Mouse (Mus musculus) midbrain, embryonic 12.5 days (tissue): ENCODE data around the gene Kdm1b. TPM values are rescaled to one million over a fixed set of nuclear protein-coding genes. Genes with fewer than 3 reads are reported as not detected.

Experiments used
- ATAC-seq: fragments of 200-750 bp; cut with Nextera tagmentation; 2 replicates; pipeline ENCODE4 v1.8.0; 2017; ENCODE audit warnings: low read depth, moderate TSS enrichment, moderate library complexity; ENCODE audit not compliant: low FRiP score
- H3K27ac ChIP-seq: fragments of 300-500 bp; sonication (generic); replicated peaks from 2 replicates; pipeline ENCODE4 v1.5.1; 2016; ENCODE audit warnings: mild to moderate bottlenecking
- H3K27me3 ChIP-seq: fragments of 300-500 bp; sonication (generic); 2 replicates; pipeline ENCODE4 v1.6.1; 2016; ENCODE audit warnings: mild to moderate bottlenecking
- H3K36me3 ChIP-seq: fragments of 300-500 bp; sonication (generic); 2 replicates; pipeline ENCODE4 v1.6.1; 2016
- H3K4me1 ChIP-seq: fragments of 300-500 bp; sonication (generic); 2 replicates; pipeline ENCODE4 v1.6.1; 2016
- H3K4me2 ChIP-seq: fragments of 300-500 bp; sonication (generic); replicated peaks from 2 replicates; pipeline ENCODE4 v1.6.1; 2016; ENCODE audit warnings: mild to moderate bottlenecking, moderate library complexity
- H3K4me3 ChIP-seq: fragments of 300-500 bp; sonication (generic); 2 replicates; pipeline ENCODE4 v1.5.1; 2016; ENCODE audit warnings: mild to moderate bottlenecking
- H3K9ac ChIP-seq: fragments of 300-500 bp; sonication (generic); replicated peaks from 2 replicates; pipeline ENCODE4 v1.6.1; 2016; ENCODE audit warnings: mild to moderate bottlenecking, moderate library complexity
- H3K9me3 ChIP-seq: fragments of 300-500 bp; sonication (generic); 2 replicates; pipeline ENCODE4 v1.6.1; 2016; ENCODE audit warnings: mild to moderate bottlenecking
- WGBS: fragments of 180-500 bp; shearing (Covaris S2); methylation state at CpG from one replicate; pipeline ENCODE4 v1.1.7; 2016; 5-methylcytosine and 5-hydroxymethylcytosine counted together
- polyA plus RNA-seq: library from polyadenylated mRNA; unstranded; fragments of >200 nt; fragmentation: Nextera tagmentation; extraction: Ambion mirVana; gene quantifications from 2 replicates; pipeline ENCODE4 v1.2.1, GENCODE M21; 2016

Kdm1b gene
- 22.0 TPM in 2 replicates for polyA plus RNA-seq

DNA sequence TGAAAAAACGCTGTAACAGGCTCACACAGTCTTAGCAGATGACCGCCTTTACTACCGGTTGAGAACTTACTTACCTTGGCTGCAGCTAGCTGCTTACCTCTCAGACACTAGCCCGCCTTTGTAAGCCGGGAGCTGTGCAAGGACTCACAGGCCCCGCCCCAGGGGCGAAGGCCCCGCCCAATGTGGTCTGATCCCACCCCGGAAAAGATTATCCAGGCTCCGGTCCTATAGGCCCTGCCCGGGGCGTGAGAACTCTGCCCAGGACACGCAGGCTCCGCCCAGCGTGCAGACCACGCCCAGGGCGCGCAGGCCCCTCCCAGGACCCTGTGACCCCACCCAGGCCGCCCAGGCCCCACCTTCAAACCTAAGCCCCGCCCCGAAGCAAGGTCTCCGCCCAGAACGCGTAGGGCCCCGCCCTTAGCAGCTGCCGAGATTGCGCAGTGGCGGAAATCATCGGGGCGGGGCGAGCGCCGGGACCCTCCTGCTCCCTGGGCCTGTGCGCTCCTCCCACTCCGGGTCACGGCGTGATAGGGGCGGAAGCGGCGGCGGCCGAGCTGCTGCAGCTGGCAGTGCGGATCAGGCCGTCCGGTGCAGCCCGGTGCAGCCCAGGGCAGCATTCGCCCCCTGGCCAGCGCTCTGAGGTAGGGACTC is at the start of gene Kdm1b:
TSS of gene Kdm1b (plus strand) at position 470 of the 651 bp plus-strand sequence.
- H3K9ac ChIP-seq = peak within 1 kb of the TSS; percentile 80
- under 1% methylated on average over 48 of the region's 48 CpGs for WGBS
- peak; percentile 96 for ATAC-seq

DNA sequence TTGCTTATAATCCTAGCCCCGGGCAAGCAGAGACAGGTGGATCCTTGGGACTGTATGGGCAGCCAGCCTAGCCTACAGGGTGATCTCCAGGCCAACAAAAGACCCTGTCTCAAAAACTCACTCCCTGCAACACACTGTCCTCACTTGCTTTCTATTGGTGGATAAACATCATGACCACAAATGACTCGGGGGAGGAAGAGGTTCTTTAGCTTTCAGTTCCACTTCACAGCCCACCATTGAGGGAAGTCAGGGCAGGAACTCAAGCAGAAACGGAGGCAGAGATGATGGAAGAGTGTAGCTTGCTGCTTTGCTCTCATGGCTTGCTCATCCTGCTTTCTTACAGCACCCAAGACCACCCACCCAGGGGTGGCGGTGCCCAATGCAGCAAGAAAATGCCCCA is 45.9 kb upstream of the Kdm1b start:
- no peak for ATAC-seq
- 65% methylated on average over 4 of the region's 4 CpGs for WGBS
- no peaks in the 10 kb centered on the region for H3K27me3 ChIP-seq
- no peak overlapping the region for H3K4me3 ChIP-seq
- H3K9ac ChIP-seq = no peak overlapping the region
- no peaks in the 10 kb centered on the region for H3K9me3 ChIP-seq
- H3K4me1 ChIP-seq = no peaks in the 10 kb centered on the region
- no peak overlapping the region for H3K4me2 ChIP-seq
- H3K27ac ChIP-seq = no peak overlapping the region
- no peaks in the 10 kb centered on the region for H3K36me3 ChIP-seq

More for the DNA sequence above, at the start of gene Kdm1b:
- Histone ChIP-seq H3K9me3 (no peaks in the 10 kb centered on the region), H3K36me3 (peaks cover 3% of the 10 kb centered on the region; the same call in 1 of the 2 replicates), H3K27ac (peak within 1 kb of the TSS; percentile 75), H3K27me3 (no peaks in the 10 kb centered on the region), H3K4me2 (peak within 1 kb of the TSS; percentile 93), H3K4me3 (peak within 1 kb of the TSS; percentile 77), H3K4me1 (peaks cover 14% of the 10 kb centered on the region)

DNA sequence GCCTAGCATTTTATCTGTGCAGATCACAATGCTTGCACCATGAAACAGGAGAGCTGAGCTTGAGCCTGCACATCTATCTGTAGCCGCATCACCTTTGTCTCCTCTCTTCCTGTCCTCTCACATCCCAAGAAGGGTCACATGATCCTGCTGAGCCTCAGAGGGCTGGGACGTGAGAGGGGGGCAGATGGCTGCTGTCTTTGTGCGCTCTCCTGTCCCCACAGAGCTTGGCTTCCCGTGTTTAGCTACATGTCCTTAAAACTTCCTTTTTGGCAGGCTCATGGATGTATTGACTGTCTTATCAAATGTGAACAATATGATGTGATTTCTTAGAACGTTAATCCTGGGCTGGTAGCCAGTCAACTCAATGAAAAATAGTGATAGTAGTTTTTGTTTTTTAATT is 43.8 kb upstream of the Kdm1b start:
- no peaks in the 10 kb centered on the region for H3K36me3 ChIP-seq
- H3K4me1 ChIP-seq = no peaks in the 10 kb centered on the region
- no peak overlapping the region for H3K9ac ChIP-seq
- H3K27me3 ChIP-seq = no peaks in the 10 kb centered on the region
- H3K4me3 ChIP-seq = no peak overlapping the region
- H3K4me2 ChIP-seq = no peak overlapping the region
- no peak overlapping the region for H3K27ac ChIP-seq
- WGBS = 57% methylated on average over 5 of the region's 5 CpGs
- H3K9me3 ChIP-seq = no peaks in the 10 kb centered on the region
- no peak for ATAC-seq

DNA sequence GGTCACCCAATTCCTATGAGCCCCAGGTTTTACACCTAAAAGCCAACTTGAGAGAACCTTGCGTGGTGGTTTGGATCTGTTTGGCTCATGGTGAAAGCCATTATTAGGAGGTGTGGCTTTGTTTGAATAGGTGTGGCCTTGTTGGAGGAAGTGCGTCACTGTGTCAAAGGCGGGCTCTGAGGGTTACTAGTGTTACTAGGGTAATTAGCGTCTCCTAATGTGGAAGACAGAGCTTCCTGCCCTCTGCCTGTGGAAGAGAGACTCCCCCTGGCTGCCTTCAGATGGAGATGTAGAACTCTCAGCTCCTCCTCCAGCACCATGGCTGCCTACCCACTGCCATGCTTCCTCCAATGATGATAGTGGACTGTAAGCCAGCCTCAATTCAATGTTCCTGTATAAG is 41.7 kb upstream of the Kdm1b start:
- no peak overlapping the region for H3K4me3 ChIP-seq
- no peaks in the 10 kb centered on the region for H3K9me3 ChIP-seq
- H3K4me2 ChIP-seq = no peak overlapping the region
- H3K27me3 ChIP-seq = no peaks in the 10 kb centered on the region
- WGBS = 94% methylated on average over 4 of the region's 4 CpGs
- ATAC-seq = no peak
- no peaks in the 10 kb centered on the region for H3K36me3 ChIP-seq
- no peaks in the 10 kb centered on the region for H3K4me1 ChIP-seq
- no peak overlapping the region for H3K9ac ChIP-seq
- H3K27ac ChIP-seq = no peak overlapping the region

DNA sequence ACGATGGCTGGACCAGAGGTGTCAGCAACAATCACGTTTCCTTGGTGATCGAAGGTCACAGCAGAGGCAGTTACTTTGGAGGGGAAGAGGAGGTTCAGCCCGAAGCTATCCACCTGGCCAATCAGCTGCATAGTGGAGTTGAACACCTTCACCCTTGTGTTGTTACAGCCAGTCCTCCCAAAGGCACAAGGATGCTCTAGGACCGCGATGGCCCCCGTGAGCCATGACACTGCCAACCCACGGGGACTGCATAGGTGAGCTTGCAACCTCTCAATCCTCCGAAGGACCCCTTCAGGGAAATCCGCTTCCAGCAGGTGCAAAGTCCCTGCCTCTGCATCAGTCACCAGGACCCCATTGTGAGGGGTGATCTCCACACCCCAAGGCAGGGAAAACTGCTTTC is 29.6 kb upstream of the Kdm1b start:
- H3K4me3 ChIP-seq = peak overlapping the region; percentile 62
- peak overlapping the region; percentile 50; the same call in 1 of the 2 replicates for H3K9ac ChIP-seq
- peaks cover 23% of the 10 kb centered on the region for H3K9me3 ChIP-seq
- peaks cover 29% of the 10 kb centered on the region for H3K27me3 ChIP-seq
- H3K4me2 ChIP-seq = peak overlapping the region; percentile 72
- H3K36me3 ChIP-seq = no peaks in the 10 kb centered on the region
- H3K27ac ChIP-seq = no peak overlapping the region
- WGBS = 65% methylated on average over 10 of the region's 10 CpGs
- ATAC-seq = no peak; the same call in 1 of the 2 replicates
- H3K4me1 ChIP-seq = peaks cover 16% of the 10 kb centered on the region; the same call in 1 of the 2 replicates

DNA sequence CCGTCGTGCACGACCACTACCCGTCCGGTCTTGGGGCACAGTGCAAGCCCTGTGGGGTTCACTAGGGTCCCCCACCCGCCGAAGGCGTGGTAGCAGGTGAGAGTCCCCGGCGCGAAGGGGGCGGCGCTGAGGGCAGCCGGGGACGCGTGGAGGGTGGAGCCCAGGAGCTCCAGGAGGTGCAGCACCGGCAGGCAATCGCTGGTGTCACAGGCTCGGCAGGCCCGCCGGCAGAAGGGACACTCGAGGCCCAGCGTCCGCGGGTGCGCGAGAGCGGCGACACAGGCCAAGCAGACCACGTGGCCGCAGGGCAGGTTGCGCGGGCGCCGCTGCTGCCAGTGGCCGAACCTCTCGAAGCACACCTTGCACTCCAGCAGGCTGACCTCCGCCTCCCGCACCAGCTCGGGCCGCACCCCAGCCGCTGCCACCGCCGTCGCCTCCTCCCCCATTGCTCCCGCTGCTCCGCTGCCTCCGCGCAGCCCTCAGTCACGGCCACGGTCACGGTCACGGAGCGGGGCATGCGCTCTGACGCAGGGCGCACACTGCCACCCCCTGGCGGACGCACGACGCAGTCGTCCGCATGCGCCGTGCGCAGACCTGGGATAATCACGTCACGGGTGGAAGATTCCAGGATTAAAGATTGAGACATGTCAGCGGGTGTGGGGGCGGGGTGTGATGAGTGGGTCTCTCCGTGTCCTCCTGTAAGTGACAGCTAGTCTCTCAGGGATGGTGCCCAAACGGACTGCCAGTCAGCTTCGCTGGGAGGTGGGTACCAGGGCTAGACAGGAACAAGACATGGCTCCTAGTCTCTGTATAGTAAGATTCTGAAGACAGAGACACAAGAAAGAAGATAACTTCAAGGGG is 28.7 kb upstream of the Kdm1b start, which contains the start of gene Nhlrc1:
TSS of gene Nhlrc1 (minus strand) at position 517 of the 861 bp plus-strand sequence.
- Histone ChIP-seq H3K4me3 (peak within 1 kb of the TSS; percentile 62), H3K4me1 (peaks cover 16% of the 10 kb centered on the region; the same call in 1 of the 2 replicates), H3K9me3 (peaks cover 21% of the 10 kb centered on the region), H3K36me3 (no peaks in the 10 kb centered on the region), H3K9ac (peak within 1 kb of the TSS; percentile 50), H3K27ac (no peak within 1 kb of the TSS), H3K4me2 (peak within 1 kb of the TSS; percentile 72), H3K27me3 (peaks cover 29% of the 10 kb centered on the region)
- ATAC-seq = peak; percentile 86
- WGBS = 3% methylated on average over 56 of the region's 73 CpGs

DNA sequence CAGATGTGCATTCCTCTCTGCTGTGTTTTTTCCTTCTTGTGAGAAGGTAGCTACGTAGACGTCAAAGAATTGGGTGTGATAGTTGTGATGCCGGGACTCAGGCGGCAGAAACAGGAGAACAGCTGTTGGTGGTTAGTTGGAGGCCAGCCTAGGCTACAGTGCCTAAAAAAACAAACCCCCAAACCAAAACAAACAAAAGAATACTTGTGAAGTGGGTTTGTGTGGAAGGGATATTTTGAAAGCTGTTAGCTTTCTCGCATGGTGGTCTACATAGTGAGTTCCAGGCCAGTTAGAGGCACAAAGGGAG is 28.2 kb upstream of the Kdm1b start:
- 75% methylated on average over 5 of the region's 5 CpGs for WGBS
- H3K27me3 ChIP-seq = peaks cover 29% of the 10 kb centered on the region
- peak overlapping the region; percentile 50; the same call in 1 of the 2 replicates for H3K9ac ChIP-seq
- no peak overlapping the region for H3K27ac ChIP-seq
- peak overlapping the region; percentile 62; the same call in 1 of the 2 replicates for H3K4me3 ChIP-seq
- peaks cover 15% of the 10 kb centered on the region for H3K9me3 ChIP-seq
- H3K4me2 ChIP-seq = peak overlapping the region; percentile 72
- ATAC-seq = no peak
- peaks cover 16% of the 10 kb centered on the region; the same call in 1 of the 2 replicates for H3K4me1 ChIP-seq
- no peaks in the 10 kb centered on the region for H3K36me3 ChIP-seq

DNA sequence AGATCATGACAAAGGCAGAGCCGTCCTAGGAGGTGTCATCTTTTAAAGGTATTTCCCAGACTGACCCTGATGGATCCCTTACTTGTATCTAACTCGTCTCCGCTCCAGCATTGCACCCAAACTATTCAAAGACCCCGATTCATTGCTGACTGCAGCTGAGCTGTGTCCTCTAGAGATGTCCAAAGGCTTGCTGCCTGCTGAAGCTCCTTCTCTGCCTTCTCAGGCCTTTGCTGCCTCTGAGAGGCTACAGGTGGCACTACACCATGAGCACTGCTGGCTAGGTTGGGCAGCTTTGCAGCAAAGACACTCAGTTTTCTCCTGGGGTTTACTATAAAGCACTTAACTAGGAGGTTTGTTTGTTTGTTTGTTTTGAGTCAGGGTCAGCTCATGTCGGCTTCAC is 26.0 kb upstream of the Kdm1b start:
- ATAC-seq = no peak
- 50% methylated on average over 5 of the region's 5 CpGs for WGBS
- Histone ChIP-seq H3K36me3 (no peaks in the 10 kb centered on the region), H3K27ac (no peak overlapping the region), H3K4me1 (peaks cover 13% of the 10 kb centered on the region; the same call in 1 of the 2 replicates), H3K9ac (no peak overlapping the region), H3K9me3 (no peaks in the 10 kb centered on the region), H3K4me3 (no peak overlapping the region), H3K27me3 (peaks cover 29% of the 10 kb centered on the region), H3K4me2 (no peak overlapping the region)

DNA sequence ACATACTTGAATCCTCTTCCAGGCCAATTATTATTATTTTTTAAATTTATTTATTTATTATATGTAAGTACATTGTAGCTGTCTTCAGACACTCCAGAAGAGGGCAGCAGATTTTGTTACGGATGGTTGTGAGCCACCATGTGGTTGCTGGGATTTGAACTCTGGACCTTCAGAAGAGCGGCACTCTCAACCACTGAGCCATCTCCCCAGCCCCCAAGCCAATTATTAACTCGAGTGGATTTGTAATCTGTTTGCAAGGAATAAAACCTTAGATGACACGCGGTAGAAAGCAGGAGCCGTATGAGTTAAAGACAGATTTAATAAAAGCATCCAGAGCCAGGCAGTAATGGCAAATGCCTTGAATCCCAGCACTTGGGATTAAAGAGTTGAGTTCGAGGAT is 23.5 kb upstream of the Kdm1b start:
- no peak for ATAC-seq
- no peak overlapping the region for H3K9ac ChIP-seq
- H3K27ac ChIP-seq = no peak overlapping the region
- no peaks in the 10 kb centered on the region for H3K9me3 ChIP-seq
- H3K36me3 ChIP-seq = peaks cover 4% of the 10 kb centered on the region; the same call in 1 of the 2 replicates
- 87% methylated on average over 7 of the region's 7 CpGs for WGBS
- H3K4me3 ChIP-seq = no peak overlapping the region
- H3K4me2 ChIP-seq = no peak overlapping the region
- peaks cover 8% of the 10 kb centered on the region; the same call in 1 of the 2 replicates for H3K27me3 ChIP-seq
- H3K4me1 ChIP-seq = 0 out of 2 replicates have a peak, but pooled peaks cover 3% of the 10 kb centered on the region

DNA sequence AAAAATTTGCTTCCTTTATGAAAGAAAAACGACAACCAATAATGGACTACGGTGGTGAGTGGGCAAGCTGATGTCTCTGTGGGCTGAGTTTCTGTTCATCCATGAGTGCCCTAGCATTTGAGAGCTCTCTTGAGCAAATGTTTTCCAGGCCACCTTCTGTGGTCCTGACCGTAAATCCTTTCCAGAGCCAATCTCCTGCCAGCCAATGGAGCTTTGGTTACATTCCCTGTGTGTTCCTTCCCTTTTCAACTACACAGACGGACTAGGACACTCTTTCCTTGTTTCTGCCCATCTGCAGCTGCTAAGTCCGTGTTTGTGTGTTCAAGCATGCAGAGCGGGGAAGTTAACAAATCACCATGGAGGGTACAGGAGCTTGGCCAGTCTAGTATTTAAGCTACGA is 22.5 kb upstream of the Kdm1b start:
- no peak overlapping the region for H3K4me2 ChIP-seq
- ATAC-seq = no peak
- no peak overlapping the region for H3K9ac ChIP-seq
- 80% methylated on average over 7 of the region's 7 CpGs for WGBS
- H3K27ac ChIP-seq = no peak overlapping the region
- H3K4me1 ChIP-seq = no peaks in the 10 kb centered on the region
- no peaks in the 10 kb centered on the region for H3K9me3 ChIP-seq
- no peaks in the 10 kb centered on the region for H3K27me3 ChIP-seq
- H3K36me3 ChIP-seq = peaks cover 10% of the 10 kb centered on the region; the same call in 1 of the 2 replicates
- H3K4me3 ChIP-seq = no peak overlapping the region

DNA sequence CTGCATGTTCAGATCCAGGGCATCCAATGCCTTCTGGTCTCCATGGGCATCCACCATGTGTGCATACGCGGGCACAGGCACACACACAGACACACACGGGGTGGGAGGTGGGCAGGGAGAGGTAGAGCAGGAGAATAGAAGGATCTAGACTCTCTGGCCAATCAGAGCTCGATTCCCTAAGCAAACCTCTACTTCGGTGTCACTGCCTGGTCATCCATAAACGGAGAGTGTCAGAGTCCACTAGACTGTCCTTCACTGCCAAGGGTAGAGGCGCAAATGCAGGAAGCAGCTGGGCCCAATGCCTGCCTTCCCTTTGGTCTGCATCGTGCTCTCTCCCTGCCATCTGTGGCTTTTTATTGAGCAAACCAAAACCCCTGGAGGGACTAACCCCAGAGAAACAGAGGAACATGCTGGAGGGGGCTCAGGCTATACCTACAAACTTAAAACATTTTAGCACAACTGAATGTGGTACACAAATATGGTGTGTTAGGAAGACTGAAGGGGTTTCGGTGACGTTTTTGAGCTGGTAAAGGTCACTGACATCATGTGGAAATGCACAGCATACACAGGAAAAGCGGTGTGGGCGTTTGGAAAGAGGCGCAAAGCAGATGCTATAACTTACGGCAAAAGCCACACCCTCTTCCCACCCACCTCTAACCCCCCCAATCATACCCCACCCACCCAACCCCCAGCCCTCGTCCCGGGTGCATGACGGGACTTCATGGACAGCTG is 12.8 kb upstream of the Kdm1b start:
- no peak overlapping the region for H3K9ac ChIP-seq
- H3K4me3 ChIP-seq = no peak overlapping the region
- ATAC-seq = no peak
- no peaks in the 10 kb centered on the region for H3K4me1 ChIP-seq
- H3K9me3 ChIP-seq = no peaks in the 10 kb centered on the region
- 92% methylated on average over 17 of the region's 17 CpGs for WGBS
- no peaks in the 10 kb centered on the region for H3K27me3 ChIP-seq
- peaks cover 29% of the 10 kb centered on the region for H3K36me3 ChIP-seq
- no peak overlapping the region for H3K4me2 ChIP-seq
- H3K27ac ChIP-seq = no peak overlapping the region
